Mouse (Mus musculus): Measurements from ENCODE around the gene A630001G21Rik. TPM values are rescaled to one million over a fixed set of nuclear protein-coding genes. Genes with fewer than 3 reads are reported as not detected.

Gene A630001G21Rik
- total RNA-seq, 1 experiment, result 0.76 TPM

DNA sequence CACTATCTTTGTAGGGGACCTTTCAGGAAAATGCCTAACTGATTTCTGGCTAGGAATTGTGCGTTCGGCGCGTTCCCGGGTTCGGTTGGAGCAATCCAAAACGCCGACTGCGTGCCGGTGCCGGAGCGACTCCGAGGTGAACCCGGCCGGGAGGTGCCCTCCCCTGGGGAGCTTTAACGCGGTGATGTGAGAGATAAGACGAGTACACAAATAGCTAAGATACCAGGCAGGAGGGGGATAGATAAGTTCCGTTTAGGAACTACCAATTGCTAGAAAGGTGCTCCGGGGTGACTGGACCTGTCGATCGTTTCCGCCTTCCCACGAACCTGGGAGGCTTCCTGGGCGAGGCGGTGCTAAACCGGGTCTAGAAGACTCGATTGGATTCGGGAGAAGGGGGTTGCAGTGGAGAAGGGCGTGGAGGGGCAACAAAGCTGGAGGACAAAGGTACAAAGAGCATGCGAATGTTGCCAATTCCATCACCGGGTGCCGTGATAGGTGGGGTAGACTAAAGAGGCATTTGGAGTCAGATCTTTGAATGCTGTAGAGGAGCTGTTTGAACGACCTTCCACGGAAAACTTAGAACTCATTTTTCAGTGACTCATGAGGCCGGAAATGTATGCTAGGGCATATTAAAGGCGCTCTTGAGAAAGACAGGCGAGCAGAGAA, 15.8 kb upstream of the A630001G21Rik start:
- no peaks in the 10 kb centered on the region for H3K9me3 ChIP-seq (ENCODE audit: control insufficient read depth, insufficient read depth, low read depth, low read length)
- peak; percentile 68 for DNase-seq (ENCODE audit: low read depth, low spot score)
- H3K4me1 ChIP-seq (ENCODE audit: control insufficient read depth in 2 of 2, insufficient read depth in 2 of 2, low read length in 2 of 2, poor library complexity in 1 of 2), result peaks cover 0 to 2% of the 10 kb centered on the region in 2 experiments; a peak in 1 of 4 replicates
- peak overlapping the region; percentile 88 for H3K9ac ChIP-seq (ENCODE audit: insufficient read depth, low read depth, low read length, poor library complexity, severe bottlenecking)
- peak overlapping the region; percentile 33; the same call in 1 of the 2 replicates for H3K27ac ChIP-seq (ENCODE audit: insufficient read depth, low read depth, low read length, poor library complexity, severe bottlenecking)
- H3K36me3 ChIP-seq (ENCODE audit: control insufficient read depth, insufficient read depth, low read length, poor library complexity, severe bottlenecking), result peaks cover 2% of the 10 kb centered on the region; the same call in 1 of the 2 replicates
- in situ Hi-C loops (cut with MboI; ENCODE audit: low sequenced_read_pairs in 2 of 2, unreplicated experiment in 2 of 2), result no loop called here
- TF ChIP-seq ZC3H11A (IDR thresholded peaks at IDR 0.05; ENCODE audit: borderline replicate concordance, low read depth, low read length) (no peak), ZNF384 (IDR thresholded peaks at IDR 0.05; ENCODE audit: low read depth, low read length) (no peak), MAFK (IDR thresholded peaks at IDR 0.05; ENCODE audit: insufficient read depth, low read depth, low read length) (no peak), CHD2 (IDR thresholded peaks at IDR 0.05; ENCODE audit: low read depth, low read length) (no peak), HCFC1 (IDR thresholded peaks at IDR 0.05; ENCODE audit: borderline replicate concordance, insufficient read depth, low read length) (no peak)
- peak overlapping the region; percentile 82 to 86 for H3K4me3 ChIP-seq (ENCODE audit: insufficient read depth in 1 of 2, low read depth in 1 of 2, low read length in 2 of 2, poor library complexity in 1 of 2, severe bottlenecking in 1 of 2)

DNA sequence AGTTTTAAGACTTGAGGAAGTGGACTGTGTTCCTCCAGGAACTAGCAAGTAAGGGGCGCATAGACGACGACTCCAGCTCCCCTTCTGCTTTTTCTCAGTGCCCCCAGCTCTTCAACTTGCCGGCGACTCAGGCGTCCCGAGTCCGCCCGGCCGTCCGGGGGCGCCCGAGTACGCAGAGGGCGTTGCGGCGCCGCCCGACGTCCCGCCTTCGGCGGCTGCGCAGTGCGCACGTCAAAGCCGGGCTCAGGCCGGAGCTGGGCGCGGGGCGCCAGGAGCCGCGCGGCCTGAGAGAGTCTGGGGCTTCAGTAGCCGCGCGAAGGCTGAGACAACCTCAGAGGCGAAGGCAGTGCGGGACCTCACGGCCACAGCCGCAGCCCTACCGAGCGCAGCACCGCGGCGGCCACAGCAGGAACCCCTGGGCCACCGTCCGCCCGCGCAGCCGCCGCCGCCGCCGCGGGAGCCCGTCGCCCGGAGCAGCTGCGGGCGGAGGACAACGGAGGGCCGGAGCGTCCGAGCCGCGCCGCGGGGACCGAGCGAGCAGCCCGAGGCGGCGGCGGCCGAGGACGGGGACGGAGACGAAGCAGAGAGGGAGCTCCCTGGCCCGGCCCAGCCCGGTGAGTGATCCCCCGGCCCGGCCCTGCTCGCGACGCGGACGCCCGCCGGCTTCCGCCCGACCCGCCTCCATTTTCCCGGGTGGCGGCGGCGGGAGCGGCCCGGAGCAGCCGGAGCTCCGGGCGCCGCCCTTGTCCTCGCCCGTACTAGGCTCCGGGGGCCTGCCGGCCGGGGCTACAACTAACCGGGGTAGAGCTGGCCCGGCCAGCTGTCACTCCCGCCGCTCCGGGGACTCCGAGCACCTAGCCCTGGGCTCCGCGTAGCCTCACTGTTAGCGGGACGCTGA, 15.0 kb upstream of the A630001G21Rik start, which contains the start of gene Cab39:
Gene Cab39, plus strand, starts transcription at position 234 of the 898 bp plus-strand sequence.
- H3K4me3 ChIP-seq (ENCODE audit: insufficient read depth in 1 of 2, low read depth in 1 of 2, low read length in 2 of 2, poor library complexity in 1 of 2, severe bottlenecking in 1 of 2), result peak within 1 kb of the TSS; percentile 82 to 86
- H3K4me1 ChIP-seq (ENCODE audit: control insufficient read depth in 2 of 2, insufficient read depth in 2 of 2, low read length in 2 of 2, poor library complexity in 1 of 2), result peaks cover 0 to 2% of the 10 kb centered on the region in 2 experiments; a peak in 1 of 4 replicates
- peaks cover 2% of the 10 kb centered on the region; the same call in 1 of the 2 replicates for H3K36me3 ChIP-seq (ENCODE audit: control insufficient read depth, insufficient read depth, low read length, poor library complexity, severe bottlenecking)
- no peaks in the 10 kb centered on the region for H3K9me3 ChIP-seq (ENCODE audit: control insufficient read depth, insufficient read depth, low read depth, low read length)
- peak; percentile 61 for DNase-seq (ENCODE audit: low read depth, low spot score)
- H3K27ac ChIP-seq (ENCODE audit: insufficient read depth, low read depth, low read length, poor library complexity, severe bottlenecking), result peak within 1 kb of the TSS; percentile 33; the same call in 1 of the 2 replicates
- TF ChIP-seq ZNF384 (IDR thresholded peaks at IDR 0.05; ENCODE audit: low read depth, low read length) (no peak), CHD2 (IDR thresholded peaks at IDR 0.05; ENCODE audit: low read depth, low read length) (no peak), HCFC1 (IDR thresholded peaks at IDR 0.05; ENCODE audit: borderline replicate concordance, insufficient read depth, low read length) (peak; percentile 64; the same call in 1 of the 2 replicates)
- peak within 1 kb of the TSS; percentile 88 for H3K9ac ChIP-seq (ENCODE audit: insufficient read depth, low read depth, low read length, poor library complexity, severe bottlenecking)
- in situ Hi-C loops (cut with MboI; ENCODE audit: low sequenced_read_pairs in 2 of 2, unreplicated experiment in 2 of 2), result no loop called here

DNA sequence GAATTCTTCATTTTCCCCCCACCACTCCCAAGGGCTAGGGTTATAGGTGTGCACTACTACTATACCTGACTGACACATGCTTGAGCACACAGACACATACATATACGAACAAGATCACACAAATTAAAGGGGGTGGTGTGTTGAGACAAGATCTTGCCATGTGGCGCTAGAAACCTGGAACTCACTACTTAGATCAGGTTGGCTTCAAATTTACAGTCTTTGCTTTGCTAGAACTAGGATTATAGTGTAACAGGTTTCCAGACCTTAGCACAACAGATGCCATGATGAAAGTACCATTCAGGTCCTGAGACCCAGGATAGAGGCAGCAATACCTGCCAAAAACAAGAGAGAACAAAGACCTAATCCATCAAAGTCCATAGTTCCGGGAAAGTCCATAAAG, 13.0 kb upstream of the A630001G21Rik start:
- peaks cover 0 to 2% of the 10 kb centered on the region in 2 experiments; a peak in 1 of 4 replicates for H3K4me1 ChIP-seq (ENCODE audit: control insufficient read depth in 2 of 2, insufficient read depth in 2 of 2, low read length in 2 of 2, poor library complexity in 1 of 2)
- in situ Hi-C loops (cut with MboI; ENCODE audit: low sequenced_read_pairs in 2 of 2, unreplicated experiment in 2 of 2), result no loop called here
- TF ChIP-seq ZC3H11A (IDR thresholded peaks at IDR 0.05; ENCODE audit: borderline replicate concordance, low read depth, low read length), result no peak
- 0 out of 2 replicates have a peak, but pooled peaks cover 2% of the 10 kb centered on the region for H3K36me3 ChIP-seq (ENCODE audit: control insufficient read depth, insufficient read depth, low read length, poor library complexity, severe bottlenecking)
- H3K27ac ChIP-seq (ENCODE audit: insufficient read depth, low read depth, low read length, poor library complexity, severe bottlenecking), result no peak overlapping the region
- no peak for DNase-seq (ENCODE audit: low read depth, low spot score)
- H3K4me3 ChIP-seq (ENCODE audit: insufficient read depth in 1 of 2, low read depth in 1 of 2, low read length in 2 of 2, poor library complexity in 1 of 2, severe bottlenecking in 1 of 2), result no peak overlapping the region
- no peaks in the 10 kb centered on the region for H3K9me3 ChIP-seq (ENCODE audit: control insufficient read depth, insufficient read depth, low read depth, low read length)
- H3K9ac ChIP-seq (ENCODE audit: insufficient read depth, low read depth, low read length, poor library complexity, severe bottlenecking), result no peak overlapping the region

DNA sequence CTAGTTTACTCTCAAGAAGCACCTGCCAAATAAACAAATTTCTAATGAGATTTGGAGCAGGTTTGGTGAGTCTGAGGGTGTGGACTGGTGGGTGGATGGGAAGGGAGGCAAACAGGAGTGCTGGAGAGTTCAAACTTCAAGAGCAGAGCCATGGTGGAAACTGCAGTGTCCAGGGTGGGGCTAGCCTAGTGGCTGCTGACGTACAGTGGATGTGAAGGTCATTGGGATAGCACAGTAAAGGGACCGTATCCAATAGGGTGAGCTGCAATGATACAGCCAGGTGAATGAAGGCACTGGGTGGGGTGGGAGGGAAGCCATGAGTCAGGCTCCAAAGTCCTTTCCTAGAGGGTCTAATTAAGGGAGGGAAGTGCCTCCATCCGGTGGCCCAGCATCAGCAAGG, 12.1 kb upstream of the A630001G21Rik start:
- TF ChIP-seq ZC3H11A (IDR thresholded peaks at IDR 0.05; ENCODE audit: borderline replicate concordance, low read depth, low read length) (no peak), MAFK (IDR thresholded peaks at IDR 0.05; ENCODE audit: insufficient read depth, low read depth, low read length) (no peak), ZNF384 (IDR thresholded peaks at IDR 0.05; ENCODE audit: low read depth, low read length) (no peak), HCFC1 (IDR thresholded peaks at IDR 0.05; ENCODE audit: borderline replicate concordance, insufficient read depth, low read length) (no peak), CHD2 (IDR thresholded peaks at IDR 0.05; ENCODE audit: low read depth, low read length) (no peak)
- DNase-seq (ENCODE audit: low read depth, low spot score), result no peak
- H3K36me3 ChIP-seq (ENCODE audit: control insufficient read depth, insufficient read depth, low read length, poor library complexity, severe bottlenecking), result no peaks in the 10 kb centered on the region
- no peak overlapping the region for H3K27ac ChIP-seq (ENCODE audit: insufficient read depth, low read depth, low read length, poor library complexity, severe bottlenecking)
- no peak overlapping the region for H3K4me3 ChIP-seq (ENCODE audit: insufficient read depth in 1 of 2, low read depth in 1 of 2, low read length in 2 of 2, poor library complexity in 1 of 2, severe bottlenecking in 1 of 2)
- no peaks in the 10 kb centered on the region for H3K9me3 ChIP-seq (ENCODE audit: control insufficient read depth, insufficient read depth, low read depth, low read length)
- in situ Hi-C loops (cut with MboI; ENCODE audit: low sequenced_read_pairs in 2 of 2, unreplicated experiment in 2 of 2), result no loop called here
- H3K4me1 ChIP-seq (ENCODE audit: control insufficient read depth in 2 of 2, insufficient read depth in 2 of 2, low read length in 2 of 2, poor library complexity in 1 of 2), result peaks cover 0 to 2% of the 10 kb centered on the region in 2 experiments; a peak in 1 of 4 replicates
- H3K9ac ChIP-seq (ENCODE audit: insufficient read depth, low read depth, low read length, poor library complexity, severe bottlenecking), result no peak overlapping the region
